Mouse (Mus musculus) lung, adult 18-20 months (tissue): ENCODE measurements at regions not wholly inside any gene's neighbourhood (a gene's known extent, or its start where the extent isn't known, plus 50 kb on each side); places are given as distances from the start of the nearest gene placed in this dataset.

Source experiments
- DNase-seq, 2 experiments: peaks; one replicate each; pipeline ENCODE4 v3.0.0; 2022; ENCODE audit warnings: mixed read lengths in 2 of 2

DNA sequence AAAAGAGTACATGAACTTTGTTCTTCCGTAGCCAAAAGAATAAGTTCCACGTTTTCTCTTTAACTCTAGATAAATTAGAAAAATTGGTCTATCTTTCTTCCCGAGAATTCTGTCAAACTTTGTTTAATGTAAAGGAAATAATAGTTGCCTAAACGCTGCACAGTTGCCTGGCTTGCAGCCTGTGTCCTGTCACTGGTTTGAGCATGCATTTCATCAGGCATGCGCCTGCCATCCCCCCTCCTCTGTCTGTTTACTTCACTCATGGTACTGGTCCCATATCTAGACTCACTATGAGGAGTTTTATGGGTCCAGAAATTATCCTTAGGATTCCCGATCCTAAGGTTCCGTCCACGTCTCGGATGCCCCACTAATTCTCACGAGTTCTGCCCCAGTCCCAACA lies 520.5 kb upstream of the Mpdz start:
- no peak for DNase-seq

DNA sequence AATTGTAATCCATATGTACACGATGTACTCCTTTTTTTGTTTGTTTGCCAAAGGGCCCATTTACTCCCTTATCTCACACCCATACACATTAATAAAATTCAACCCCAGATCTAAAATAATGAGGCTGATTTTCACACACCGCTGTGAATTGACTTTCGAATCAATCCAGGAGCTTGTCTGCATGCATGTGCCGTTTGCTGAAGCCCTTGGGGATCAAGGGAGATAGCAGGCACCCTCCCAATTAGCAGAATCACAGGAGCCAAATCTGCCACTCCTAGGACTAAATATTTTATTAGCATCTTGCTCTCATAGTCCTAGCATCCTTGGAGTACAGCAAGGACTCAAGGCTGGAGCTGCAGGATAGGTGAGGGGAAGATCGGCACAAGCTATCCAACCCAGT lies 520.0 kb upstream of the Mpdz start:
- no peak for DNase-seq

DNA sequence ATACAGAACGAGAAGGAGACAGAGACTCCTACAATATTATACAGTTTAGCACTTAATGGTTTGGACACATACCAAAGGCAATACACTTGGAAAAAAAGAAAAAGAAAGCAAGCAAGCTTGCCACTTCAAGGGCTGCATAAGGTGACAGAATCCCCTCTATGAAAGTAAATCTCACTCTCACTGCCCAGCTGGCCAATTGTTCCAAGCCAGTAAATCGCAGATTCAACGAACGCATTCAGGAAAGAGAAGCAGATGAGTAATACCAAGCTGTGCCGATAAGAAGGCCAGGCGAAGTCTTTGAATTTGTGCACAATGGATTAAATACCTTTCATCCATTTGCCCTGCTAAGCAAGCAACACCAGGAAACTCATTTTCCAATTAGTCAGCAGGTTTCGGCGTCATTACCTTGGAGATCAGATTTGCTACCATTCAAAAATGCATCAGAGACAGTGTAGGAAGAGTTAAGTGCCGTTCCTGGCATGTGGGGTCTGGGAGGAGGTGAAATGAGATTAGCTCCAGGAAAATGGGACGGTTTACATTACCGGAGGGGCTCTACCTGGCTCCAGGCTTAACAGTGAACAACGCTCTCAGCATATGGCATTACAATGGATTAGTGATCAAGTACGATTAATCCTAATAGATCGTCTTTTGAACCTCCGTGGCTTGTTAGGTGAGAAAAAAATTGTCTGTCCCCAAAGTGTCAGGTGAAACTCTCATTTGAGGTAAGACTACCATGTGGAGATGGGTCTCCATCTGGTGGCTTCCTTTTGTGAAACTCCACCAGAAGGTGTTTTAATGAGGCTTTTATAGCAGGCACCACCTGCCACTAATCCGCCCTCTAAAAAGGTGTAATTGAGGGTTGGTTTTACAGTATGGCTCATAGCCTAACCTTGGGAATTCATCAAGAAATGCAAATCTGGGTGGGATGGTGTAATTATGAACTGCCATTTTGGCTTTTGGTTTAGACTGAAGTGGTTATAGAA lies 518.2 kb upstream of the Mpdz start:
- DNase-seq = no peak

DNA sequence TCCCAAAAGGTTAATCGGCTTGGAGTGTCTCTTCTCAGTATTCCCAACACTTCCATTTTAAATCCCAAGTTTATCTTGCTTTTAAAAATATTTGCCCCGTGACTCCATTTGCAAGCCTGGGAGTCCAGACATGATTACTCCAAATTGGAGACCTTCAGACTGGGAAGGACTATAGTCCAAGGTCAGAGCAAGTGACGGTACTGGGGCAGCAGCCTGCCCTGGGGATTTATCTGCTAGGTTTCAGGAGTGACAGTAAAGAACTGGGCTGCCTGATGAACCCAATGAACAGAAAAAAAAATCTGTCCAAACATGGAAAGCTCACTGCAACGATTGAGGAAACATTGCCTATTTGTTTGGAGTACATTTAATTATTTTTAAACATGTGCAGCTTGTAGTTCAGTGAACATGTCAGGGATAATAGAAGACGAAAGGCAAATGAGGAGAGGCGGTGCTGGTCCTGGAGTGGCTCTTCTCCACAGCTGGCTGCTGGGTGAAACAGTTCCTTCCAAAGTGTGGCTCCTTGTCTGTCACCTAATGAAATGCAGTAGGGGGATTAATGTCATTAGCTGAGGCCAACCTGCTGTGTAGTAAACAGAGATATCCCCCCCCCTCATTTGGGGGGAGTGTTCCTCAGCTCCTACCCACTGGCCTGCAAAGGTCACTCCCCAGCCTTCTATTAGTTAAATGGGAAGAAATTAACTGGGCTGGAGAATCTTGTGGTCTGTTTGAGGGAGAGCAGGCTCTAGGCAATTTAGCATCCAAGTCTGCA lies 514.5 kb upstream of the Mpdz start:
- DNase-seq = no peak

DNA sequence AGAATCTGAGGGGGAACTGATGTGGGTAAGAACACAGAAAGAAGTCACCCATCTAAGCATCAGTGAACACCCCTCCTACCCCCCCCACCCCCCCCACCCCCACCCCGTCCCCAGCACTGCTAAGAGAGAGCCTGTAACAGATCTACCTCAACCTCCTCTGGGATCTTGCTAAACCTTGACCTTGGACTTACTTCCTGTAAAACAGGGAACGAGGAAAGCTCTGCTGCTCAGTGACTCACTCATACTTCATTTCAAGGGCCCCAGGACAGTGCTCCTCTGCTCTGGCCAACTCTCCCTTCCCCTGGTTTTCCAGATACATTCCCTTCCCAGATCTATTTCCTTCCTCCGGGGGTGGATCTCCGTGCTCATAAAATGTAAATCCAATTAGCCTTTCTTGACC lies 510.4 kb upstream of the Mpdz start:
- DNase-seq = no peak

DNA sequence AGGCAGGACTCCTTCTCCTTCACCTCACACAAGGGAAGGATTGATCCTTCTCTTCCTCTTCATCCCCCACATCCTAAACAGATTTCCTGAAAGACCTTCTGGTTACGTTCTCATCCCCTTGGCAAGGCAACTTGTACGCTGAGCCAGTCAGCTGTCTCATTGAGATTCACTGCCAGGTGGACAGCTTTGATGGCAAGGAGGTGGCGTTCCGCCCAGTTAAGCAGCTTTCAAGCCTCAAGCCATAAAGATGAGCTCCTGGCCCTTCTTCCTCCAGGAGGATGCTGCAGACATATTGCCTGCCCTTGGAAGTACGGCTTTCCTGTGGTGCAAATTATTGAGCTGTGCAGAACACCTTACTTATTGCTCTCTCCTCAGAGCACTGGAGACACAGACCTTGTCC lies 494.8 kb upstream of the Mpdz start:
- no peak for DNase-seq

DNA sequence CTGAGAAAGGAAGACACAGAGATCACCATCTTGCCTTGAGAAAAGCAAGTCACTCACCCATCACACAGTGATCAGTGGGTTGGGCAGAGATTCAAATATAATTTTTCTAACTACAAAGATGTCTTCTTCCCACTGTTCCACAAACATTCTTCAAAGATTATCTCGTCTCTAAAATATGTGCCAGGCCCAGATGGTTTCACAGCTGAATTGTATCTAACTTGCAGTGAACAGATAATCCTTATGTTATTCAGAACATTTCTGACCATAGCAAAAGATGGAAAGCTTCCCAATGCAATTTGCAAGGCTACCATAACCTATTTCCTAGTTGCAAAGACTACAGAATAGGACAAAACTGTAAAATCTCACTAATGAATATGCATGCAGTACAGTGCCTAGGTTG lies 488.3 kb upstream of the Mpdz start:
- no peak for DNase-seq

DNA sequence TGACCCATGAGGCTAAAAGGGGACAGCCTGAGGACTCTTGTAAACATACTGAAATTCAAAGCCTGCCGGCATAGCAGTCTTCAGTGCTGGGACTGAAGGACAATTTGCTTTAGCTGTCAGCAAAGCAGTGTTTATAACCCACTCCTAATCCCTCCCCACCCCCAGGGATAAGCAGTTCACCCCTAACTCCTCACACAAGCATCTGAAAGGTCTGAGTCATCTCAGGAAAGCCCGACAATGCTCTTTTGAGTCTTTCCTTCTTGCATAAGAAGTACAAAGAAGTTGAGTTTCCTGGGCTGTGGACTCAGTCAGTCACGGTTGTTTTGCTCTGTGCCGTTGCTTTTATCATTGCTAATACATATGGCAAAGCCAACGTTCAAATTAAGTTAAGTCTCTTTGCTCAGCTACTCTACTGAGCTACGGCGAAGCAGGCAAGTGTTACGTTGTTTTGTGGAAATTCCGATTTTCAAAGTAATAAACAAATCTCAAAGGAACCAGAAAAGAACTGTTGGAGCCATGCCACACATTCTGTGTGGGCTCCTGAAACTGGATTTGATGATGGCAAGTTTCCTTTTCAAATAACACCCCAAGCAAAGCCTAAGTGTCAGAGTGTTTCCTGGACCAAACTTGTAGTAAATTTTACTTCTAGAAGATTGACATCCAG lies 486.1 kb upstream of the Mpdz start:
- peak in 1 of 2 experiments; percentile 2 for DNase-seq

DNA sequence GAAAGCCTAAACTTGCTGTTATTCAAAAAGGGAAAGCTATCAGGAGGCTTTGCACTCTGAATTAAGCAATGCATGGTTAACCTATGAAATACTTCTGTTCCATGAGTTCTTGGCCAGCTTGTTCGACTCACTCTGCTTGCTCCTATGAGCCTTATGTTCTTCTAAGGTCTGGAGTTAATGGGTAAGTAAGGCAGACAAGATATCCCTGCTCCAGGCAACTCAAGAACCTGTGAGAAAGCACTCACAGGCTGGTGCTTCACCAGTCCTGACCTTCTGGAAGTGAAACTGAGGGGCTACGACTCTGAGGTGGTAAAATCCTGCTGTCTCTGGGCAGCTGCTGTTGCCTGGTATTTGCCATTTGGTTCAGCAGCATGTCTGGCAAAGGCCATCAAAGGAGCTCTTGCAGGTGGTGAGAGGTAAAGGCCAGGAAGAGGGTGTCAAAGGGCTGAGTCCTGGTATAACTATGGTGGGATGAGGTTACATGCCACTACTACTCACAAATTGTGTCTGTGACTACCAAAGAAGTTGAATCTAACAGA lies 484.6 kb upstream of the Mpdz start:
- no peak for DNase-seq

DNA sequence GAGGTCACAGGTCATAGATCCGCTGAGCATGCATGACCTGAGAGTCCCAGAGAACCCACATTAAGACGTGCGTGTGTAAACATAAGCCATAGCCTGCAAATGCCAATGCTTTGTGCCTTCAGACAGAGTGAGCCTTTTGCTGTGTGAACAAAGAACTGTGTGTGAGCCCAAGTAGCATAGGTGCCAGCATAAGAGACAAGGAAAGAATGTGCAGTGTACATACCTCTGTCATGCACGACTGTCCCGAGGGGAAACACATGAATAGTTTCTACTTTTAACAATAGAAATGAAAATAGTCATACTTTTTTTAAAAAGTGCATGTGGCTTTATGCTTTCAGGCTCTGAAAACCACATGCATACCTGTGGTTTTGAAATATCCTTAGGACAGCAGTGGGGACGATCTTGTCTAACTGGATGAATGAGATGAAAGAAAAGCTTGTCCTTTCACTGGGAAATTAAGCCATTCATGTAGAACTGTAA lies 484.1 kb upstream of the Mpdz start:
- no peak for DNase-seq

DNA sequence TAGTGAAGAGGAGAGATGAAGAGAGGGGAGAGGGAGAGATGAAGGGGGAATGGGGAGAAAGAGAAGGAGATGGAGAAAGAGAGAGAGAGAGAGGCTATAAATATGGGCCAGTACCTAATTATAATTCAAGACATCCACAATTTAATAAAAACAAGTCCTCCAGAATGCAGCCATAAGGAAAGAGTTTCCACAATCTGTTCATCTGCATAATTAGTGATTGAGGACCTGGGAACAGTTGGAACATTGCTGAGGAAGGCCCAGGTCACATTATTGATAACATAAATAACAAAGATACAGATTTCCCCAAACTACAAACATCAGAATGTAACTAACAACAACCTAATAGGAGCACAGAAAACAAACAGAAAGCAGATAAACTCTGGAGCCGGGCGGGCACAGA lies 483.0 kb upstream of the Mpdz start:
- no peak for DNase-seq

DNA sequence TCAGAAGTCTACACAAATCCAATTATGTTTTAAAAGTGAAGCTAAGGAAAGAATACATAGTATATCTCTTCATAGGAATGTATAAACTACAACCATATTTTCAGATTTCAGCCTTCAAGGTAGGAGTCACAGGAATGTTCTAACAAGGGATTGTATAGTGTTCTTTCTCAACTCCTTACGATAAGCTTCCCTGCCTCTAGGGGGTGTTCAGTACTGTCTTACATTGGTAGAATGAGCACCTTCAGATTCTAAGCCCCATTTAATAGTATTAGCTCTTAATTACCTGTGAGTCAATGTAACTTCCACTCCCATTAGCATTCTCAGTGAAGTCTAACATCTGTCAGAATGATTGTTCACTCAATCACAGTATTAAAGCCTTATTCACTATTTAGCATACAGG lies 481.5 kb upstream of the Mpdz start:
- DNase-seq = no peak

DNA sequence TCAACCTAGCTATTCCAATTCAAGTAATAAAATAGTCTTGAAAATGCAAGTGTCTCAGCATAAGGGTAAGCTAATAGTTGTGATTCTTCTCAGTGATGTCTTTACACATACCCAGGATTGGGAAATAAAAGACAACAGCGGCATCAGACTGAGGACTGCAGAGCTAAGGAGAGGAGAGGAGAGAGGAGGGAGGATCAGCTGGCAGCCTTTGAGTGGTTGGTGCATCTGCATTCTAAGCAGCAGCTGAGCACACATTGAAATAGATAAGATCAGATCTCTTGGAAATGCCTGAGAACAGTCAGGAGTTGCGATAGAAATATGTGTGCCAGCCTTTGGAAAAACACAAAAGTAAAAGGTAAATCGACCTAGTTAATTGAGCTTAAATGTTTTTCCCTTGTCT lies 480.3 kb upstream of the Mpdz start:
- DNase-seq = no peak

DNA sequence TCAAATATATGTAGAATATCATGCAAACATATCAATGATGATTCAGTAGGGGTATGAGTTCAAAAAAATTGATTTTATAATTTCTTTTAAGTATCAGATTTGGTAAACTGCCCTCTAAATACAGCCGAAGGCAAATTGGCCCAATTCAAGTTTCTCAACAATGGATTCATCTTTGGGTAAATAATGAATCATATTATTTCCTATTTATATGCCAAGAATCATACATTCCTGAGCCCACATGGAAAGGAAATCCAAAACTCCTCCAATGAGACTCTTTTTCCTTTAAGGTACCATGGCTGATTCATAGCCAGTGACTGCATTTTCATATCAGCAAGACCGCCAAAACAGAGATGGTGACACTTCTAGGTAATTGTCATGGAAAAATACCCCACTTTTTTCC lies 472.4 kb upstream of the Mpdz start:
- no peak for DNase-seq

DNA sequence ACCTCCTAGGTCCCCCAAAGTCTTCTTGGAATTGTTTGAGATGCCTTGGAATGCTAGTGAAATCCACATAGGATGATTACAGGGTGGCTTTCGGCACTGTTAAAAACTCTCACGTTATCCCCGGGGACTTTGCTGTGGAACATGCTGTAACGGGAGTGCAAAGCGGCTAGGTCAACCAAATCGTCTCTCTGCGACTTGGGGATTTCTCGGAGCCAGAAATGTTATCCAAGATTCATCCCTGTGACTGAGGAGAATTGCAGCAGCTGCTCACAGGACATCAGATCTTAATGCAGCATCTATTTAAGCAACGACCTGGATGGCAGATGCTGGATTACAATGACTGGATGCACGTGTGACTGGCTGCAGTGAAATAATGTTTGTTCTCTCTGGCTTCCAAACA lies 470.7 kb upstream of the Mpdz start:
- no peak for DNase-seq

DNA sequence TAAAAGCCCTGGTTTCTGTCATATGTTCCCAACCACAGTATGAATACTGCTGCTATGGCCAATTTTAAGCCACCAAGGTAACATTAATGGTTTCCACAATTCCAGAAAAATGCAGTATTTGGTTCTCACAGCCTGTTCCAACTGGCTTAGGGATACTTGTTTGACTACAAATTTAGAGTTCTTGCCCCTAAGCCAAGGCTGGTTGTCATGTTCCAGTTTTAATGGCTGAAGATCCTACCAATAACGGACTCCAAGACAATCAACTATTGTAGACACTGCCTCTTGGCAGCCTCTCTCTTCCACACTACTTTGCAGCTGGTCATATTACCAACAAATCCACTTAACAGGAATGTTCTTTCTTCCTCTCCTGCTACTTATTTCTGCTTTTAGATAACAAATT lies 470.0 kb upstream of the Mpdz start:
- peak in 1 of 2 experiments; percentile 8 for DNase-seq

DNA sequence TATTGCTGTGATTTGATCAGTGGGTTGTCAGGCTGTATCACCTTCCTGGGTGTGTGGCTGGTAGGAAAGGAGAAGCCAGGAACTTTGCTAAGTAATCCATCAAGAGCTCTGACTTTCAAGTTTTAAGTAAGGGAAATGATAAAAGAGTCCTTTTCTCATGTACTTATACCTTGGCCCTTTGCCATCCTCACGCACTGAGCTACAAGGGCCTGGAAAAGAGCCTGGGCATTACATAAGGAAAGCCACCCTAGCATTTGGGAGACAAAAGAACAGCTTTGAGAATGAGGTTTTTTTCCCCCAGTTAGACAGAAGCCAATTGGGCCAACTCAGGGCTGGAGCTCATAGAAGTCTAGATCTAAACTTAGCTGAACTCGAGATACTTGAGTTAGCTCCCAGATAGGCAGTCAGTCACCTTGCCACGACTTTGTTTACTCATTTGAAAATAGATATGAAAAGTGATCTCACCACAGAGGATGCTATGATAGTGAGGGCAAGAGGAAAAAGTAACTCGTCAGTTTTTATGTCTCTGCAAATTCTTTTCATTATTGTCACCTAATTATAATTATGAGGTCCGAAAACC lies 457.4 kb upstream of the Mpdz start:
- DNase-seq = no peak

DNA sequence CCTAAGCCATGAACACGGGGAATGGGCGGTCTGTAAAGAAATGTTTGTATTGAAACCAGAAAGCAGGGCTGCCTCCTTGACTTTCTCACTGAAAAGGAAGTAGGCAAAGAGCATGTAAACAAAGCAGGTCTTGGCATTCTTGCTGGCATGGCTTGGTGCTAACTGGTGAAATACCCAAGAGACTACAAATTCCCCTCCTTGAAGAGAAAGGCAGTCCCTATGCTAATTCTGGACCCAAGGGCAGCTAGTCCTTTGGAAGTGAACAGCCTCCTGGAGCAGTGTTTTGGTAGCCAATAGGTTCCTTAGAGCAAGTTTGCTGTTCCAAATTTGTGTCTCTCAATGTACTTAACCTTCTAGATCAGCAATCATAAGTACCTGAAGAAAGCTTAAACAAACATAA lies 456.0 kb upstream of the Mpdz start:
- peak; percentile 35 to 39 for DNase-seq

DNA sequence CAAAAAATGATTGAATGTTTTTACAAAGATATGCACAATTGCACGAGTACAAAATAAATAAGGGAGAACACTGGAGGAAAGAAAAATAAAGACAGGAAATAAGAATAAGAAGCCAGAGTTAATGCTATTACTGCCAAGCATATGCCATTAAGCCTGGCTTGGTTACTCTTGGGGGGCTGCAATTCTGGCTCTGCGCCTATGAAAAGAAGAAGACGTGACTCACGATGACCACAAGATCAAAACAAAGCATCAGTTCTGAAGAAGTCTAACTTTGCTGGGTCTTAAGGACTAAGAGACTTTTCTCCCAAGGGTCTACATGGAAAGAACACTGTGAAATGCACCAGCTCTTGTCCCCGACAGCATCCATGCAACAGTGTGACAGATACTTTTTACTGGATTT lies 454.8 kb upstream of the Mpdz start:
- no peak for DNase-seq

DNA sequence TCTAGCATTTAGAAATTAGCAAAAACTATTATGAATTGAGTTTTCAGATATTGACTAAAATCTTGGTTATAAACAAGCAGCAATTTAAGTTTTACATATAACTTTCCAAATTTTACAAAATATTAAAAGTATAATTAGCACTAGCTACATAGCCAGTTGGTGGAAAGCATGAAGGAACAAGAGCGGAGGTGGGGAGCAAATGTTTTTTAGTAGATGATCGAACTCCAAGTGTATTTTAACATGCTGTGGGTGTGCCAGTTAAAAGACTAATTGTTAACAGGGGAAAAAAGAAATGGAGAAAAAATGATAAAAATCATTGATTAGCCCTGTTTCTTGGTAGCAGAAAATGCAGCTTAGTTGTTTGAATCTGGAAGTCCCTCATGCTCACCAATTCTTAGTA lies 426.3 kb upstream of the Mpdz start:
- no peak for DNase-seq

DNA sequence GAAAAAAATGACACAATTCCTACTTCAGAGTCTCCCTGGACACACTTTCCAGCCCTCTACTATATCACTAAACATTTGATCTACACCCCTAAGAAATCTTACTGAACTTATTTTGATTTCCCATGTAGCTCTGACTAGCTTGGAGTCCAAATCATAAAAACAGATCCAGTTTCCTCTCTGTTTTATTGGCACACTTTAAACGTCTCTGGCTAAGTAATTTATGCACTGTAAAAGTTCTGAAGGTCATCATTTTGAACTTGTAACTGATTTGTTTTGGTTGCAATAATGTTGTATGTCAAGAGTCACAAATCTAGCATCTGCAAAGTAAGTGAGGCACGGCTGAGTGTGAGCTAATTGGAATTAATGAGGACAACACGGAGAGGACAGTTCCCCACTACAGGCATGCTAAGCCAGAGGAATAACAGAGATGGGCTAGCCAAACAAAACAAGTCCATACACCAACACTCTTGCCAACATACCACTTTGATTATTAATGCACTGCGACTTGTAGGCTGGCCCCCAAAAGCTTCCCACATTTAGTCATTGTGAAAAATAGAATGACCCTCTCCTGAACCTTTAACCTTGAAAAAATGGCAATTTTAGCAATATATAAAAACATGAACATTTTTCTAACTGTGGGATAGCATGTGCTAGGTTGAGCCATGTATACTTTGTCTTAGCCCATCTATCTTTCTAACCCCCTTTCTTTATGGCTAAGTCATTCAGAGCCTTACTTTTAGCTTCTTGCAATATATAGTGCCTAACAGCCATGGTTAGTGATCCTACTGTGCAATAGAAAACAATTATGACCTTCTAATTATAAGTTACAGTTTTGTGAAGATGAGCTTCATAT lies 399.3 kb upstream of the Mpdz start:
- peak in 1 of 2 experiments; percentile 6 for DNase-seq

DNA sequence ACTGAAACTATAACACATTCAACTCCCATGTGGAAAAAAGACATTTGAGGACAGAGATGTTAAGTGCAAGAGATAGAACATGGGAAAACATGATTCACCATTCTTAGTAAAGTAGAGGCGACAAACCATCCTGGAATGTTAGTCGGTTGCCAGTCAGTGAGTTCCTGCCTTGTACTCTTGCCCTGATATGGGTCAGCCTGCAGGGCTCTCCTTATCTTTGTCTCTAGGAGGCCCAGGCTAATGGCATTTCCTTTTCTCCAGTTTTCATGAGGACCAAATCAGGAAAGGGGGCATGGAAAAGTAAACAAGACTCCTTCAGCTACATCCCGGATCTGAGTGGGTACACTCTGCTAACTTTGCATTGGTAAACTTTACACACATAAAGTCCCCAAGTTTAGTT lies 387.4 kb upstream of the Mpdz start:
- no peak for DNase-seq
